Mouse (Mus musculus): Measurements from ENCODE around the gene Rasd2. TPM values are rescaled to one million over a fixed set of nuclear protein-coding genes. Genes with fewer than 3 reads are reported as not detected.

The Rasd2 gene
- polyA plus RNA-seq, 2 experiments from 2014 or later = 0.18 TPM; not detected in 1

- ATAC-seq = no peak
Observed at GRCm38 (mm10) chr8:75222665-75223064, 8.9 kb downstream of the Rasd2 start.

GRCm38 (mm10) chr8:75226773-75227172 is 13.0 kb downstream of the Rasd2 start:
- ATAC-seq = no peak

GRCm38 (mm10) chr8:75233915-75234554 is 20.3 kb downstream of the Rasd2 start:
- no peak for ATAC-seq

GRCm38 (mm10) chr8:75247331-75247730 is 33.6 kb downstream of the Rasd2 start:
- ATAC-seq = no peak

GRCm38 (mm10) chr8:75249186-75249585 is 35.4 kb downstream of the Rasd2 start:
- ATAC-seq = no peak

- no peak for ATAC-seq
Observed at GRCm38 (mm10) chr8:75254027-75254426, 40.3 kb downstream of the Rasd2 start.

- no peak for ATAC-seq
Observed at GRCm38 (mm10) chr8:75255635-75256034, 41.9 kb downstream of the Rasd2 start.

- peak; percentile 46 for ATAC-seq
Observed at GRCm38 (mm10) chr8:75272166-75272565, 58.4 kb downstream of the Rasd2 start.

Other genes with a start within 250 kb of the Rasd2 start
- 10 to 100 TPM; 32.9 to 42.2 TPM for gene Hmgxb4, start 220.6 kb upstream of the Rasd2 start, polyA plus RNA-seq (2017; shearing (Covaris generic))
- gene Tom1, start 180.2 kb upstream of the Rasd2 start, polyA plus RNA-seq (2017; shearing (Covaris generic)) = 10 to 100 TPM; 14.3 to 14.7 TPM
- gene Hmox1, start 120.3 kb upstream of the Rasd2 start, polyA plus RNA-seq (2017; shearing (Covaris generic)) = 1 to 10 TPM; 2.4 to 5.2 TPM
- gene Mcm5, start 104.4 kb upstream of the Rasd2 start, polyA plus RNA-seq (2017; shearing (Covaris generic)) = 10 to 100 TPM; 37.6 to 60.5 TPM
- gene Gm10358, start 192.6 kb downstream of the Rasd2 start, polyA plus RNA-seq (2017; shearing (Covaris generic)) = under 1 TPM in 1 of 2 experiments, not detected in 1; 0.28 TPM
- gene Iqcm, start 234.8 kb downstream of the Rasd2 start, polyA plus RNA-seq (2017; shearing (Covaris generic)) = not detected